Mouse (Mus musculus) stomach, embryonic 14.5 days (tissue): Measurements from ENCODE around the gene Atp8a2. TPM values are rescaled to one million over a fixed set of nuclear protein-coding genes. Genes with fewer than 3 reads are reported as not detected.
A peak's percentile ranks its signal among the peaks of the same experiment; 100 is the strongest.

Experiments used
- ATAC-seq: fragments of 200-750 bp; cut with Nextera tagmentation; 2 replicates; pipeline ENCODE4 v1.8.0; 2017; ENCODE audit warnings: low read depth, moderate TSS enrichment; ENCODE audit not compliant: insufficient number of reproducible peaks, insufficient read depth, low FRiP score
- H3K27ac ChIP-seq: fragments of 300-500 bp; sonication (generic); 2 replicates; pipeline ENCODE4 v1.5.1; 2014; ENCODE audit warnings: mild to moderate bottlenecking, low read length, moderate library complexity, mixed read lengths
- H3K27me3 ChIP-seq: fragments of 300-500 bp; sonication (generic); 2 replicates; pipeline ENCODE4 v1.6.1; 2014; ENCODE audit warnings: low read length, control low read depth, mixed read lengths; ENCODE audit not compliant: control insufficient read depth, insufficient read depth
- H3K36me3 ChIP-seq: fragments of 300-500 bp; sonication (generic); 2 replicates; pipeline ENCODE4 v1.6.1; 2014; ENCODE audit warnings: mild to moderate bottlenecking, control low read depth, low read length, moderate library complexity, mixed read lengths; ENCODE audit not compliant: control insufficient read depth, insufficient read depth
- H3K4me1 ChIP-seq: fragments of 300-500 bp; sonication (generic); 2 replicates; pipeline ENCODE4 v1.6.1; 2014; ENCODE audit warnings: low read length, control low read depth, mixed read lengths; ENCODE audit not compliant: control insufficient read depth, insufficient read depth
- H3K4me2 ChIP-seq: fragments of 300-500 bp; sonication (generic); replicated peaks from 2 replicates; pipeline ENCODE4 v1.6.1; 2014; ENCODE audit warnings: low read depth, low read length, control low read depth
- H3K4me3 ChIP-seq: fragments of 300-500 bp; sonication (generic); 2 replicates; pipeline ENCODE4 v1.5.1; 2014; ENCODE audit warnings: low read depth, low read length, control low read depth
- H3K9ac ChIP-seq: fragments of 300-500 bp; sonication (generic); replicated peaks from 2 replicates; pipeline ENCODE4 v1.6.1; 2014; ENCODE audit warnings: low read depth, mild to moderate bottlenecking, control low read depth, low read length, moderate library complexity, mixed read lengths
- H3K9me3 ChIP-seq: fragments of 300-500 bp; sonication (generic); 2 replicates; pipeline ENCODE4 v1.6.1; 2016; ENCODE audit warnings: low read depth, low read length, control low read depth; ENCODE audit not compliant: control insufficient read depth
- WGBS: fragments of 180-500 bp; shearing (Covaris S2); extraction: QIAGEN DNeasy Blood & Tissue Kit; methylation state at CpG from one replicate; pipeline ENCODE4 v1.1.7; 2014; 5-methylcytosine and 5-hydroxymethylcytosine counted together
- polyA plus RNA-seq: library from polyadenylated mRNA; unstranded; fragments of >200 nt; fragmentation: Nextera tagmentation; extraction: Ambion mirVana; gene quantifications from 2 replicates; pipeline ENCODE4 v1.2.1, GENCODE M21; 2014

Atp8a2 gene
- polyA plus RNA-seq, 1 experiment from 2014 or later, result 5.9 TPM

DNA sequence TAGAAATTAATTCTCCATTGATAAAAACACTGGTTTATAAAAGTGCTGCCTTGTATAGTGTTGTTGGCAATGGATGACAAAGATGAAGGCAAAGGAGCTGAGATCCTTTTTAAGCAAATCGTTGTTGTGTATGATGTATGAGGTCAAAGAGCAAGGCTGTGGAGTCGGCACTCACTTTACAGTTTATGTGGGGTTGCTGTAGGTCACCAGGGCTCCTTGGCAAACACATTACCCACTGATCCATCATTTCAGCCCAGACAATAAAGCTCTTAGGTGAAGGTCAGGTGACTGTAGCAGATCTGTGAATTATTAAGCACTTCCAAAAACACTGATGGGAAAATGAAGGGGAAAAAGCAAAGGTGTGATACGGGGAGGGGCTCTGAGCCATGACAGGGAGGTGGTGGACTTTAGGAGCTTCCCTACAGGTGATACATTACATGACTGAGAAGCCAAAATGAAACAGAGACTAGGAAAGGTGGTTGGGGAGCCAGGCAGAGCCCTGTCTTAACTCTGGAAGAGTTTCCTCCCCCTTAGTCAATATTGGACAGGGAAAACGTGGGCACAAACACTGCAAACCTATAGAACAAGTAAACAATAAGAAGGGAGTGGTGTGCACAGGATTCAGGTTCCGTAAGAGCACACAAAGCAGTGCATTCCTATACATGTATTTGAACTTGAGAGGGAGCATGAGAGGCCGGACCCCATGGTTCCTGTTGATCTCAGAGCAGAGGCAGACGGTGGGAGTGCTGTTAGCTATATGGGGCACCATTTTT is 389.3 kb downstream of the Atp8a2 start:
- ATAC-seq, result peak; percentile 89
- Histone ChIP-seq H3K9me3 (no peaks in the 10 kb centered on the region), H3K4me3 (no peak overlapping the region), H3K4me2 (no peak overlapping the region), H3K4me1 (peaks cover 4% of the 10 kb centered on the region; the same call in 1 of the 2 replicates), H3K36me3 (no peaks in the 10 kb centered on the region), H3K27ac (peak overlapping the region; percentile 70; the same call in 1 of the 2 replicates), H3K27me3 (no peaks in the 10 kb centered on the region), H3K9ac (no peak overlapping the region)
- WGBS, result 39% methylated on average over 7 of the region's 7 CpGs

DNA sequence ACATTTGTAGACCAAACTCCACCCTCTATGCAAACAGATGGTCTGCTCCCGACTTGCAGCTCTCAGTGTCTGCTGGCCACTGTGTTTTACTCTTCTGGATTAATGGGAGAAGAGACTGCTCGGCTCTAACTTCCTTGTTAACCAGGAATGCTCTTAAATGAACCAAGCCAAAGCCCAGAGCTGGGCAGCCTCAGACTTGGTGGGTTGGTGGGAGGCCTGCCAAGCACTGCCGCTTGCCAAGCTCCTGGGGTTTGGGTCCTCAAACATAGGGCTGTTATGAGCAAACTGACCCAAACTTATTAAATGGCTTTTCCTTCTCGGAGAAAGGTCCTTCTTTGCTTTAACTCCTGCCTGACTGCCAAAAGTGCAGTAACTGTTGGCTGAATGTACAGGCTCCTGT is 390.1 kb downstream of the Atp8a2 start:
- H3K4me2 ChIP-seq, result no peak overlapping the region; the same call in 1 of the 2 replicates
- no peak for ATAC-seq
- H3K36me3 ChIP-seq, result no peaks in the 10 kb centered on the region
- H3K9ac ChIP-seq, result no peak overlapping the region
- no peaks in the 10 kb centered on the region for H3K27me3 ChIP-seq
- 16% methylated on average over 4 of the region's 4 CpGs for WGBS
- no peaks in the 10 kb centered on the region for H3K9me3 ChIP-seq
- H3K4me3 ChIP-seq, result no peak overlapping the region
- peaks cover 4% of the 10 kb centered on the region; the same call in 1 of the 2 replicates for H3K4me1 ChIP-seq
- H3K27ac ChIP-seq, result peak overlapping the region; percentile 70; the same call in 1 of the 2 replicates

DNA sequence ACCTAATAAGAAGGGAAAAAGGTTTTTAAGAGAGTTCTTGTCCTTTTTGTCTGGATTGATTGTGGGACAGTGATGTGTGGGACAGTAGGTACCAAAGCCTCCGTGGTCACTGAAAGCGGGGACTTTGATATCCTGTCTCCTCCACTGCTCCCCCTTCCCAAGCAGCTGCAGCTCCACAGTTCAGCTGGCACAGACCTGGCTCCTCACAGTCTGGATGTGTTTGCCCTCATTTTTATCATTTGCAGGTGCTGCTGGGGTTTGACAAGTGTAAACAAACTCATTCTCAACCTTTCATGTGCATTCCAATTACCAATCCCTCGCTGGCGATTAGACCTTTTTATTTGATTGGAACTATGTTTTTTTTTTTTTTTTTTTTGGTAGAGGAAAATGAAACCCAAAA is 390.8 kb downstream of the Atp8a2 start:
- ATAC-seq, result no peak
- no peaks in the 10 kb centered on the region for H3K36me3 ChIP-seq
- WGBS, result 25% methylated on average over 4 of the region's 4 CpGs
- H3K9me3 ChIP-seq, result no peaks in the 10 kb centered on the region
- H3K27ac ChIP-seq, result no peak overlapping the region
- H3K9ac ChIP-seq, result no peak overlapping the region
- no peaks in the 10 kb centered on the region for H3K27me3 ChIP-seq
- no peak overlapping the region for H3K4me2 ChIP-seq
- H3K4me1 ChIP-seq, result peaks cover 7% of the 10 kb centered on the region
- H3K4me3 ChIP-seq, result no peak overlapping the region

DNA sequence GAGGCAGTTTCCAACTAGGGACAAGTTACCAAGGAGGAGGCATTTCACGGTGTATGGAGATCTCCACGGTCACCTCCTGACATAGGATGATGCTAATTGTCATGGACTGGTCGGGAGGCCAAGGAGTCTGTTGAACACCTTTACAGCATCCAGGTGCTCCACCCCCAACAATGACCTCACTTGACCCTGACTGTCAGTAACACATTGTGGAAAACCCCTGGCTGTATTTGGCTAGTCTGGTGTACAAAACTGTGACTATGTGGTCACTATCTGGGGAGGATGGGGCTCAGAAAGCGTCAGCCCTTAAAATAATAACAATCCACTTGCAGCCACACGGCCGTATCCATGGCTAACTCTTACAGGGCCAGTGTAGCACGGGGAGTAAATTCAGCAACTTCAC is 391.3 kb downstream of the Atp8a2 start:
- no peak overlapping the region for H3K4me3 ChIP-seq
- no peak overlapping the region for H3K27ac ChIP-seq
- no peaks in the 10 kb centered on the region for H3K36me3 ChIP-seq
- no peak overlapping the region for H3K4me2 ChIP-seq
- H3K9ac ChIP-seq, result no peak overlapping the region
- H3K27me3 ChIP-seq, result no peaks in the 10 kb centered on the region
- H3K4me1 ChIP-seq, result peaks cover 7% of the 10 kb centered on the region
- H3K9me3 ChIP-seq, result no peaks in the 10 kb centered on the region
- 37% methylated on average over 7 of the region's 7 CpGs for WGBS
- no peak for ATAC-seq

- H3K9me3 ChIP-seq, result no peaks in the 10 kb centered on the region
- no peaks in the 10 kb centered on the region for H3K27me3 ChIP-seq
- WGBS, result 19% methylated on average over 8 of the region's 8 CpGs
- no peaks in the 10 kb centered on the region for H3K36me3 ChIP-seq
- H3K27ac ChIP-seq, result peak overlapping the region; percentile 16; the same call in 1 of the 2 replicates
- no peak overlapping the region for H3K4me3 ChIP-seq
- H3K4me2 ChIP-seq, result no peak overlapping the region
- no peak for ATAC-seq
- no peak overlapping the region for H3K9ac ChIP-seq
- H3K4me1 ChIP-seq, result peaks cover 7% of the 10 kb centered on the region
These were observed 394.9 kb downstream of the Atp8a2 start for GRCm38 (mm10) chr14:59801961-59802599.

DNA sequence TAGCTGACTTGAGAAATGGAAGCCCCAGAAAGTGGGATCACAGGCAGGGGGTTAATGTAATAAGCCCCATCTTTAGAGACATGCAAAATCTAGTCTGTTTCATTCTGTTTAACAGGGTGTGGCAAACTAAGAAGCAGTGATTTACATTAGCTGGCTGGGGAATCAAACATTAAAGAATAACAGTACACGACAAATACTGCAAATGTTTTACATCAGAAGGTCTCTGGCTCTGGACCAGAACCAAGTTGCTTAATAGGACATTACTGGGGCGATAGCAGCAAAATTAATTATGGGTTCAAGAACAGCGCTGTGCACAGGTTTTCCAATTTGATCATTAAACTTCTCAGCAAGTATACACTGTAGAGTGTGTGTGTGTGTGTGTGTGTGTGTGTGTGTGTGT is 397.5 kb downstream of the Atp8a2 start:
- no peaks in the 10 kb centered on the region for H3K27me3 ChIP-seq
- H3K9ac ChIP-seq, result no peak overlapping the region
- no peaks in the 10 kb centered on the region for H3K9me3 ChIP-seq
- ATAC-seq, result no peak
- H3K4me1 ChIP-seq, result peaks cover 3% of the 10 kb centered on the region
- no peak overlapping the region for H3K4me2 ChIP-seq
- H3K27ac ChIP-seq, result no peak overlapping the region
- H3K4me3 ChIP-seq, result no peak overlapping the region
- 50% methylated on average over 3 of the region's 3 CpGs for WGBS
- H3K36me3 ChIP-seq, result no peaks in the 10 kb centered on the region

GRCm38 (mm10) chr14:59793841-59794240 is 403.1 kb downstream of the Atp8a2 start:
- no peak overlapping the region for H3K27ac ChIP-seq
- no peak for ATAC-seq
- no peak overlapping the region for H3K9ac ChIP-seq
- no peaks in the 10 kb centered on the region for H3K27me3 ChIP-seq
- H3K4me2 ChIP-seq, result no peak overlapping the region
- no peaks in the 10 kb centered on the region for H3K9me3 ChIP-seq
- no peaks in the 10 kb centered on the region for H3K4me1 ChIP-seq
- no peaks in the 10 kb centered on the region for H3K36me3 ChIP-seq
- no peak overlapping the region for H3K4me3 ChIP-seq
- WGBS, result 64% methylated on average over 10 of the region's 10 CpGs

DNA sequence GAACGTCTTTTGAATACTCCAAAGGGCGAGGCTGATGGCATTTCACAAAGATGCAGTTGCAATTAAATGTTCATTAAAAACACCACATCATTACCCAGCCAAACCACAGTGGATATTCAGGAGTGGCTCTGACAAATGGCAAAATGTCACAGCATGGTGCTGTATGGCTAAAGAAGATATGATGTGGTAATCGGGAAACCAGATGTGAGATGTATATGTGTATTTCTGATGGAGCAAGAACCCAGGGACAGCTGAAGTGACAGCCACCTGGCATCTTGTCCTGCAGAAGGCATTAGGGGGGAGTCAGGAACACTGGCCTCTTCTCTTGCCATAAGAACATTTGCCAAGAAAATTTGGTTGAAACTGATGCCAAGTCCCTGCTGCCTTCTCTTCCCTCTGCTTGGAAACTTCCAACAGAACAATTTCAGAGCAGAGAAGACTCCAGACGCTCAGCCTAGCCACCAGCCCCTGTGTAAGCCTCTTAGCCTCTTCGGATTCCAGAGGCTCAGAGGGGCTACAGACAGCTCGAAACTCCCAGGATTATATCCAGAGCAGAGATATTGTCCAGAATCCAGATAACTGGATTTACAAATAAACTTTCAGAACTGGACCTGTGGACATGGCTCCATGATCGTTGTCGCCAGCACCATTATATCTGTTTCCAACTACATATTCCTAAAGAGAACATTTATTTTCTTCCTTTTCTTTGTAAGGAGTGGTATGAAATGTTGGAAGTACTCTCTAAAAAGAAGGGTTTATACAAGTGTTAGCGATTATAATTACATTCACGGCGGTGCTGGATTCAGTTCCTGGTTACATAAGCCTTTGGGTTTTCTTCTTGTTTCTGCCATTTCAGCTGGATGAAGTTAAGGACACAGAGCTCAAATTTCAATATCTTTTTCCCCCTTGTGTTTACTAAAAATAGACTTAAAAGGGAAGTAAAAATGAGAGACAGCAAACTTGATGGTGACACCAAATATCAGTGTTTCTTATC is 413.3 kb downstream of the Atp8a2 start:
- Histone ChIP-seq H3K36me3 (no peaks in the 10 kb centered on the region), H3K4me1 (no peaks in the 10 kb centered on the region), H3K27me3 (no peaks in the 10 kb centered on the region), H3K9me3 (no peaks in the 10 kb centered on the region), H3K27ac (no peak overlapping the region), H3K4me2 (no peak overlapping the region), H3K9ac (no peak overlapping the region), H3K4me3 (no peak overlapping the region)
- no peak for ATAC-seq
- WGBS, result 75% methylated on average over 11 of the region's 11 CpGs
